Mouse (Mus musculus) forebrain, embryonic 11.5 days (tissue): ENCODE data around the gene Hlcs. TPM values are rescaled to one million over a fixed set of nuclear protein-coding genes. Genes with fewer than 3 reads are reported as not detected.
A peak's percentile ranks its signal among the peaks of the same experiment; 100 is the strongest.

Source experiments
- ATAC-seq: fragments of 200-750 bp; cut with Nextera tagmentation; replicated peaks from 2 replicates; pipeline ENCODE4 v1.8.0; 2017; ENCODE audit warnings: moderate TSS enrichment; ENCODE audit not compliant: low FRiP score
- DNase-seq: peaks from one replicate; pipeline ENCODE4 v3.0.0-alpha.2; 2017; ENCODE audit warnings: low spot score
- H3K27ac ChIP-seq: fragments of 300-500 bp; sonication (generic); 2 replicates; pipeline ENCODE4 v1.5.1; 2014; ENCODE audit warnings: low read depth, low read length
- H3K27me3 ChIP-seq: fragments of 300-500 bp; sonication (generic); 2 replicates; pipeline ENCODE4 v1.6.1; 2014; ENCODE audit warnings: mild to moderate bottlenecking, low read length, mixed read lengths; ENCODE audit not compliant: control insufficient read depth, insufficient read depth
- H3K36me3 ChIP-seq: fragments of 300-500 bp; sonication (generic); 2 replicates; pipeline ENCODE4 v1.6.1; 2014; ENCODE audit warnings: mild to moderate bottlenecking, low read length, moderate library complexity, mixed read lengths; ENCODE audit not compliant: control insufficient read depth, insufficient read depth
- H3K4me1 ChIP-seq: fragments of 300-500 bp; sonication (generic); replicated peaks from 2 replicates; pipeline ENCODE4 v1.6.1; 2014; ENCODE audit warnings: low read length, mixed read lengths; ENCODE audit not compliant: control insufficient read depth, insufficient read depth
- H3K4me2 ChIP-seq: fragments of 300-500 bp; sonication (generic); 2 replicates; pipeline ENCODE4 v1.6.1; 2014; ENCODE audit warnings: low read depth, mild to moderate bottlenecking, low read length, moderate library complexity, mixed read lengths; ENCODE audit not compliant: severe bottlenecking
- H3K4me3 ChIP-seq: fragments of 300-500 bp; sonication (generic); 2 replicates; pipeline ENCODE4 v1.5.1; 2014; ENCODE audit warnings: low read depth, low read length
- H3K9ac ChIP-seq: fragments of 300-500 bp; sonication (generic); 2 replicates; pipeline ENCODE4 v1.6.1; 2014; ENCODE audit warnings: low read length
- H3K9me3 ChIP-seq: fragments of 300-500 bp; sonication (generic); 2 replicates; pipeline ENCODE4 v1.6.1; 2016; ENCODE audit warnings: low read length, mixed read lengths; ENCODE audit not compliant: control insufficient read depth
- WGBS: fragments of 180-500 bp; shearing (Covaris S2); extraction: QIAGEN DNeasy Blood & Tissue Kit; methylation state at CpG from one replicate; pipeline ENCODE4 v1.1.7; 2014; 5-methylcytosine and 5-hydroxymethylcytosine counted together
- polyA plus RNA-seq: library from polyadenylated mRNA; unstranded; fragments of >200 nt; fragmentation: Nextera tagmentation; extraction: Ambion mirVana; gene quantifications from 2 replicates; pipeline ENCODE4 v1.2.1, GENCODE M21; 2014

Gene Hlcs
- polyA plus RNA-seq, 1 experiment from 2014 or later = 13.8 TPM

DNA sequence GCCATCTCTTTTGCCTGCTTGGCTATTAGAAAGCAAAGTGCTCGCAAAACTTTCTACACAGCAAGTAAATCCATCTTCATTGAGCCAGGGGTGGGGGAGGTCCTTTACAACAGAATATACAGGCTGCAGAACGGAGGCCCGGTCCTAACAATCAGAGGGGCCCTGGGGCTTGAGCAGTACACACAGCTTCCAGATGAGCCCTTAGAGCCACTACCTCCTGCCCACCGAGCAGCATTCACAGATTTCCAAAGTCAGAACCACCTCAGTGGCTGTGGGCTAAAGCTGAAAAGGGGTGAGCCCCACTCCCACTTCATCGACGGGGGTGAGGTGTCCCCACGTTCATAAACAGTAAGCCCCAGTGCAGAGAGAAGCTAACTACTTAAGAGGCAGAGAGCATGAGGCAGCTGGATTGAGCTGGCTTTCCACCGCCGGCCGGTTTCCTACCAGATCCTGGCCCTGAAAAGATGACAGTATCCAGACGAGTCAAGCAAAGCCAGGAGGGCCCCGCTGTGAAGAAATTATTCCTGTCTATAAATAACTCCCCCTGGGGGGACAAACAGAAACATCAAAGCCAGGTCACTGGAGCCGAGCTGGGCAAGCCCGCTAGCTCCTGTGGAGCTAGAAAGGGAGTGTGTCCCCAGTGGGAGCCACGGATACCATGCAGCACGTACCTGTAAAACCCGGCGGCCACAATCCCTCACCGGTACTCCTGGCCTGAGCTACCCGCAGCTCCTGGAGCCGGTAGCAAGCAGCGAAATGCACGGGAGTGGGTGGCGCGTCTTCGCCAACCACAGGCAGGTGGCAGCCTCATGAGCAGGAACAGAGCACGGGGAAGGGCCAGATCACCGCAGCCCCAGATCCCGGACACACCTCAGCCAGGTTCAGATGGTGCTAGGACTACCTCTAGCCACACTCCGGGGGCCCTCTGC is 10.8 kb downstream of the Hlcs start:
- no peaks in the 10 kb centered on the region for H3K9me3 ChIP-seq
- no peak overlapping the region for H3K27ac ChIP-seq
- H3K4me2 ChIP-seq = peak overlapping the region; percentile 45
- no peaks in the 10 kb centered on the region for H3K36me3 ChIP-seq
- ATAC-seq (no peak; the same call in 1 of the 2 replicates), DNase-seq (peak; percentile 60)
- H3K9ac ChIP-seq = peak overlapping the region; percentile 20; the same call in 1 of the 2 replicates
- 11% methylated on average over 30 of the region's 30 CpGs for WGBS
- 0 out of 2 replicates have a peak overlapping the region, but pooled peaks have one; percentile 6 for H3K4me3 ChIP-seq
- no peaks in the 10 kb centered on the region for H3K27me3 ChIP-seq
- 0 out of 2 replicates have a peak, but pooled peaks cover 6% of the 10 kb centered on the region for H3K4me1 ChIP-seq

GRCm38 (mm10) chr16:94301696-94302095 is 11.7 kb downstream of the Hlcs start:
- ATAC-seq (no peak), DNase-seq (no peak)
- Histone ChIP-seq H3K27me3 (no peaks in the 10 kb centered on the region), H3K9me3 (no peaks in the 10 kb centered on the region), H3K27ac (no peak overlapping the region), H3K36me3 (no peaks in the 10 kb centered on the region), H3K4me3 (no peak overlapping the region), H3K4me1 (0 out of 2 replicates have a peak, but pooled peaks cover 6% of the 10 kb centered on the region), H3K9ac (no peak overlapping the region), H3K4me2 (no peak overlapping the region)
- 82% methylated on average over 5 of the region's 5 CpGs for WGBS

DNA sequence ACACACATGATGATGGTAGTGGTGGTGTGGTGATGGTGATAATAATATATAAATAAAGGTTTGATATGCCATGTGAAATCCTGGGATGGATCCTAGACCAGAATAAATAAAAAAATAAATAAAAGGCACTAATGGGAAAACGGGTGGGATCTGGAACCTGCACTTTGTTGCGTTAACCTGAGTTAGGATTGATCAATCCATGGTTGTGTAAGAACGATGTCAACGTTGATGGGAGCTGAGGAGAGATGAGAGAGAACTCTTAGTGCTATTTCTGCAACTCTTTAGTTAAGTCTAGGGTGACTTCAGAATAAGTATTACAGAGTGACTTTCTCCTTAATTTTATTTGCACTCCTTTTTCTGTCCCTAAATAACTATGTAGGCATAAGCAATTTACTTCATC is 12.2 kb downstream of the Hlcs start:
- ATAC-seq (no peak), DNase-seq (no peak)
- Histone ChIP-seq H3K4me2 (no peak overlapping the region), H3K4me3 (no peak overlapping the region), H3K9me3 (no peaks in the 10 kb centered on the region), H3K36me3 (no peaks in the 10 kb centered on the region), H3K27ac (no peak overlapping the region), H3K4me1 (0 out of 2 replicates have a peak, but pooled peaks cover 6% of the 10 kb centered on the region), H3K9ac (no peak overlapping the region), H3K27me3 (no peaks in the 10 kb centered on the region)
- WGBS = 93% methylated on average over 4 of the region's 4 CpGs

- no peaks in the 10 kb centered on the region for H3K36me3 ChIP-seq
- H3K9me3 ChIP-seq = no peaks in the 10 kb centered on the region
- H3K27ac ChIP-seq = no peak overlapping the region
- H3K27me3 ChIP-seq = no peaks in the 10 kb centered on the region
- H3K9ac ChIP-seq = no peak overlapping the region
- DNase-seq (no peak), ATAC-seq (no peak)
- no peak overlapping the region for H3K4me3 ChIP-seq
- WGBS = 85% methylated on average over 4 of the region's 4 CpGs
- H3K4me2 ChIP-seq = no peak overlapping the region
- 0 out of 2 replicates have a peak, but pooled peaks cover 6% of the 10 kb centered on the region for H3K4me1 ChIP-seq
Measured at GRCm38 (mm10) chr16:94299210-94299609, 14.2 kb downstream of the Hlcs start.

- no peak for ATAC-seq
- no peak overlapping the region for H3K27ac ChIP-seq
- WGBS = 90% methylated on average over 5 of the region's 5 CpGs
Measured at GRCm38 (mm10) chr16:94298081-94298480, 15.3 kb downstream of the Hlcs start.

DNA sequence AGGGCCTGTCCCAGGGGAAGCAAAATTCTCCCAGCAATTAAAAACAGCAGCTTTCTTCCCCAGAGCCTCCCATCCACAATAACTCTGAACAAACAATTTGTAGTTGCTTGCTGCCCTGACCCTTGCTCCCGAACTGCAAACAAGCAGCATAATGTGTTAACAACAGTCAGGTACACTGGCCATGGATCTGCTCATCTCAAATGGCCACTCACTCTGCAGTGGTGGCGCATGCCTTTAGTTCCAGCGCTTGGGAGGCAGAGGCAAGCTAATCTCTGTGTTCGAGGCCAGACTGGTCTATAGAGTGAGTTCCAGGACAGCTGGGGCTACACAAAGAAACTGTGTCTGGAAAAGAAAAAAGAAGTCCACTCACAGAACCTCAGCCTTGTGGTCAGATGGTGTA is 22.2 kb downstream of the Hlcs start:
- Histone ChIP-seq H3K27ac (no peak overlapping the region), H3K27me3 (no peaks in the 10 kb centered on the region), H3K4me3 (no peak overlapping the region), H3K9ac (no peak overlapping the region), H3K4me1 (peaks cover 2% of the 10 kb centered on the region; the same call in 1 of the 2 replicates), H3K36me3 (no peaks in the 10 kb centered on the region), H3K4me2 (no peak overlapping the region), H3K9me3 (no peaks in the 10 kb centered on the region)
- WGBS = 86% methylated on average over 4 of the region's 4 CpGs
- DNase-seq (no peak), ATAC-seq (no peak)

More at GRCm38 (mm10) chr16:94298081-94298480, 15.3 kb downstream of the Hlcs start:
- no peak for DNase-seq
- Histone ChIP-seq H3K9me3 (no peaks in the 10 kb centered on the region), H3K9ac (no peak overlapping the region), H3K4me2 (no peak overlapping the region), H3K36me3 (no peaks in the 10 kb centered on the region), H3K4me3 (no peak overlapping the region), H3K4me1 (0 out of 2 replicates have a peak, but pooled peaks cover 6% of the 10 kb centered on the region), H3K27me3 (no peaks in the 10 kb centered on the region)

DNA sequence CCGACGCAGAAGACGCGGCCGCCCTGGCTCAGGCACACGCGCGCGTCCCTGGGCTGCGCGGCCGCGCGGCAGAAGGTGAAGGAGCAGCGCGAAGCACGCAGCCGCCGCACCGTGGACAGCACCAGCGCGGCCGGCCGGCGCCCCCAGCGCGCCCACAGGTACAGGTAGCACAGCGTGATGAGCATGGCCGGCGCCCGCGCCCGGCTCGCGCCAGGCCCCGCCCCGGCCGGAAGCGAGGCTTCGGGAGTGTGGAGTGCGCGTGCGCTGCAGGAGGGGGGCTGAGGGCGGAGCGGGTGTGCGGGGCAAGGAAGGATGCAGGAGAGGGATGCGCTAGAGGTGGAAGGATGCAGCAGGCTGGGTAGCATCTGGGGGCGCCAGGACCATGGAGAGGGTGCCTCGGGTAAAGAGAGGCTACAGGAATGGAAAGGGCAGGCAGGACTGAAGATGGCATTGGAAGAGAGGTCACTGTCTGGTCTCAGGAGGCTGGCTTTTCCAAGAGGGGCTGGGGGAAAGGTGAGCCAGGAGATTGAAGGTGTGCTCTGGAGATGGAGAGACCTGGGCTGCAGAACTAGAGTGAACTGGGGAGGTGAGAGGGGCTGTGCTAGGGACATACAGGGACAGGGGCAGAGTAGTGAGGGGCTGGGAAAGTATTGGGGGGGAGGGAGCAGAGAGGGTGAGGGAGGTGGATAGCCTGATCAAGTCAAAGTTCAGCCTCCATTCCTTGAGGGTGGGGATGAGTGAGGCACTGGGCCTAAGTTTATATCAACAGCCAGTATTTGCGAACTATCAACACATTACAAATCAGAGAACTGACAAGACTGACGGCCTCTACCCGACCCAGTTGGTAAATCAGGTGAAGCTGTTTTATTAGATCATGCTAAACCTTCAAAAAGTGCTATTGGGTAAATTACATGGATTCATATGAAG is 23.0 kb downstream of the Hlcs start:
- DNase-seq (peak; percentile 93), ATAC-seq (peak; percentile 95)
- Histone ChIP-seq H3K36me3 (no peaks in the 10 kb centered on the region), H3K4me3 (peak overlapping the region; percentile 85), H3K4me1 (peaks cover 2% of the 10 kb centered on the region; the same call in 1 of the 2 replicates), H3K4me2 (peak overlapping the region; percentile 98), H3K9me3 (no peaks in the 10 kb centered on the region), H3K27me3 (no peaks in the 10 kb centered on the region), H3K27ac (no peak overlapping the region), H3K9ac (peak overlapping the region; percentile 87)
- WGBS = 5% methylated on average over 52 of the region's 52 CpGs
